24 mouse cellular contexts compared by ENCODE assay signal in genomic region chr5:76416256-76416655, GRCm38 (mm10). TPM values are rescaled to one million over a fixed set of nuclear protein-coding genes. Genes with fewer than 3 reads are reported as not detected.
DNase-seq lines count a peak whose midpoint lies in the region; ATAC-seq and TF ChIP-seq lines count a peak whose summit lies in the region.
"Had no signal": no experiment of that assay in that cellular context is flagged by ENCODE, and none has a peak within 500 bp of the region (broad histone marks: within the 10 kb centered on the region; RNA-seq: fewer than 3 reads in every experiment).

No protein-coding gene starts in this region.

- no peak overlapping the region for H3K27ac ChIP-seq in embryonic facial prominence, embryonic 11.5 days (replicated peaks; ENCODE audit: low read depth, low read length)
- H3K27ac ChIP-seq in embryonic facial prominence, embryonic 10.5 days (replicated peaks), result no peak overlapping the region
- no peak overlapping the region for H3K27ac ChIP-seq in embryonic facial prominence, embryonic 14.5 days (replicated peaks; ENCODE audit: low read depth, low read length)
- H3K27ac ChIP-seq in stomach, postnatal 0 days (replicated peaks), result no peak overlapping the region
- H3K27ac ChIP-seq: embryonic facial prominence, embryonic 12.5 days; embryonic facial prominence, embryonic 15.5 days; forebrain, embryonic 13.5 days; forebrain, embryonic 15.5 days had no signal

- no peak for ATAC-seq in embryonic facial prominence, embryonic 11.5 days (replicated peaks; ENCODE audit: insufficient number of reproducible peaks, low FRiP score, low TSS enrichment, low read depth)
- ATAC-seq in embryonic facial prominence, embryonic 14.5 days (ENCODE audit: low read depth), result no peak
- ATAC-seq in stomach, postnatal 0 days (ENCODE audit: low FRiP score, low TSS enrichment), result no peak
- ATAC-seq: activated CD4-positive, CD25-positive, alpha-beta regulatory T cell, adult 4 months; forebrain, embryonic 13.5 days; forebrain, embryonic 15.5 days; forebrain, postnatal 0 days; Patski had no signal

- H3K4me1 ChIP-seq in embryonic facial prominence, embryonic 11.5 days (ENCODE audit: control insufficient read depth, insufficient read depth, low read length), result no peaks in the 10 kb centered on the region
- H3K4me1 ChIP-seq in embryonic facial prominence, embryonic 10.5 days, result 0 out of 2 replicates have a peak, but pooled peaks cover 2% of the 10 kb centered on the region
- no peaks in the 10 kb centered on the region for H3K4me1 ChIP-seq in embryonic facial prominence, embryonic 14.5 days (ENCODE audit: control insufficient read depth, insufficient read depth, low read length)
- H3K4me1 ChIP-seq in stomach, postnatal 0 days (replicated peaks; ENCODE audit: control insufficient read depth, insufficient read depth), result no peaks in the 10 kb centered on the region
- H3K4me1 ChIP-seq: embryonic facial prominence, embryonic 12.5 days; embryonic facial prominence, embryonic 15.5 days; forebrain, embryonic 13.5 days; forebrain, embryonic 15.5 days had no signal

- no peaks in the 10 kb centered on the region for H3K36me3 ChIP-seq in embryonic facial prominence, embryonic 11.5 days (replicated peaks; ENCODE audit: control insufficient read depth, insufficient read depth, low read depth, low read length)
- no peaks in the 10 kb centered on the region for H3K36me3 ChIP-seq in embryonic facial prominence, embryonic 10.5 days (replicated peaks)
- no peaks in the 10 kb centered on the region for H3K36me3 ChIP-seq in embryonic facial prominence, embryonic 14.5 days (ENCODE audit: control insufficient read depth, insufficient read depth, low read length)
- no peaks in the 10 kb centered on the region for H3K36me3 ChIP-seq in stomach, postnatal 0 days (ENCODE audit: control insufficient read depth, insufficient read depth, low read length)
- H3K36me3 ChIP-seq: embryonic facial prominence, embryonic 12.5 days; embryonic facial prominence, embryonic 15.5 days; forebrain, embryonic 15.5 days had no signal

- no peak overlapping the region for H3K4me3 ChIP-seq in embryonic facial prominence, embryonic 11.5 days (ENCODE audit: low read depth, low read length)
- no peak overlapping the region for H3K4me3 ChIP-seq in embryonic facial prominence, embryonic 10.5 days
- H3K4me3 ChIP-seq in embryonic facial prominence, embryonic 14.5 days (ENCODE audit: low read depth, low read length), result no peak overlapping the region
- no peak overlapping the region for H3K4me3 ChIP-seq in stomach, postnatal 0 days (ENCODE audit: low read depth, low read length)
- H3K4me3 ChIP-seq: embryonic facial prominence, embryonic 12.5 days; embryonic facial prominence, embryonic 15.5 days; forebrain, embryonic 13.5 days; forebrain, embryonic 15.5 days had no signal

- TF ChIP-seq EP300 in stomach, postnatal 0 days (optimal IDR thresholded peaks at IDR 0.05), result no peak

- DNase-seq in embryonic facial prominence, embryonic 11.5 days (ENCODE audit: low spot score), result peak; percentile 3
- no peak for DNase-seq in embryonic facial prominence, embryonic 10.5 days (ENCODE audit: low spot score)
- DNase-seq in 416B (ENCODE audit: low read depth), result peak; percentile 11
- peak; percentile 6 for DNase-seq in embryonic facial prominence, embryonic 14.5 days (ENCODE audit: low spot score)
- no peak for DNase-seq in left cerebral cortex, adult 11 months (ENCODE audit: low spot score)
- DNase-seq in stomach, postnatal 0 days (ENCODE audit: low spot score), result no peak
- no peak for DNase-seq in frontal cortex, postnatal 10 days (ENCODE audit: low spot score in 2 of 2)
- DNase-seq: adrenal gland, adult 8-10 months; adrenal gland, postnatal 14 days; adrenal gland, postnatal 36 days; cerebellum, adult 11-12 months; cerebellum, adult 2 months; cerebellum, adult 9-10 months; cerebellum, postnatal 10 days; cerebellum, postnatal 25 days; forebrain, postnatal 0 days had no signal

- no peak for TF ChIP-seq CTCF in stomach, postnatal 0 days (IDR thresholded peaks at IDR 0.05; ENCODE audit: low read depth)

- no peak overlapping the region for H3K4me2 ChIP-seq in embryonic facial prominence, embryonic 11.5 days (ENCODE audit: low read depth, low read length)
- H3K4me2 ChIP-seq in embryonic facial prominence, embryonic 14.5 days (ENCODE audit: low read depth, low read length), result no peak overlapping the region
- no peak overlapping the region for H3K4me2 ChIP-seq in stomach, postnatal 0 days (replicated peaks; ENCODE audit: low read depth)
- H3K4me2 ChIP-seq: embryonic facial prominence, embryonic 12.5 days; embryonic facial prominence, embryonic 15.5 days; forebrain, embryonic 13.5 days; forebrain, embryonic 15.5 days had no signal

- H3K9me3 ChIP-seq in embryonic facial prominence, embryonic 11.5 days (replicated peaks; ENCODE audit: control insufficient read depth, low read length), result no peaks in the 10 kb centered on the region
- H3K9me3 ChIP-seq in embryonic facial prominence, embryonic 10.5 days, result no peaks in the 10 kb centered on the region
- no peaks in the 10 kb centered on the region for H3K9me3 ChIP-seq in embryonic facial prominence, embryonic 14.5 days (ENCODE audit: control insufficient read depth, low read length)
- no peaks in the 10 kb centered on the region for H3K9me3 ChIP-seq in stomach, postnatal 0 days (ENCODE audit: control insufficient read depth, low read length)
- H3K9me3 ChIP-seq: embryonic facial prominence, embryonic 12.5 days; embryonic facial prominence, embryonic 15.5 days; forebrain, embryonic 13.5 days; forebrain, embryonic 15.5 days had no signal

- H3K9ac ChIP-seq in embryonic facial prominence, embryonic 11.5 days (replicated peaks; ENCODE audit: low read length), result no peak overlapping the region
- no peak overlapping the region for H3K9ac ChIP-seq in embryonic facial prominence, embryonic 14.5 days (ENCODE audit: low read depth, low read length)
- H3K9ac ChIP-seq in stomach, postnatal 0 days (ENCODE audit: low read length), result no peak overlapping the region
- H3K9ac ChIP-seq: embryonic facial prominence, embryonic 12.5 days; embryonic facial prominence, embryonic 15.5 days; forebrain, embryonic 13.5 days; forebrain, embryonic 15.5 days; forebrain, postnatal 0 days had no signal

- 79% methylated on average over 6 of the region's 6 CpGs for WGBS in embryonic facial prominence, embryonic 11.5 days
- WGBS in embryonic facial prominence, embryonic 10.5 days, result 87% methylated on average over 6 of the region's 6 CpGs
- 83% methylated on average over 6 of the region's 6 CpGs for WGBS in embryonic facial prominence, embryonic 14.5 days
- 84% methylated on average over 6 of the region's 6 CpGs for WGBS in stomach, postnatal 0 days

- no peaks in the 10 kb centered on the region for H3K27me3 ChIP-seq in embryonic facial prominence, embryonic 11.5 days (ENCODE audit: control insufficient read depth, insufficient read depth, low read length)
- H3K27me3 ChIP-seq in embryonic facial prominence, embryonic 10.5 days (replicated peaks; ENCODE audit: low read depth, poor library complexity, severe bottlenecking), result no peaks in the 10 kb centered on the region
- H3K27me3 ChIP-seq in embryonic facial prominence, embryonic 14.5 days (replicated peaks; ENCODE audit: control insufficient read depth, insufficient read depth, low read length), result no peaks in the 10 kb centered on the region
- H3K27me3 ChIP-seq in stomach, postnatal 0 days (ENCODE audit: control insufficient read depth, insufficient read depth, low read length), result no peaks in the 10 kb centered on the region
- H3K27me3 ChIP-seq: embryonic facial prominence, embryonic 12.5 days; embryonic facial prominence, embryonic 15.5 days; forebrain, embryonic 13.5 days; forebrain, embryonic 15.5 days; Patski had no signal

RNA-seq across cellular contexts. Expression of gene Nmu, which starts 52.7 kb away (rescaled TPM):
- polyA plus RNA-seq in embryonic facial prominence, embryonic 11.5 days (2014; fragmentation: Nextera tagmentation; extraction: Ambion mirVana), result 0.35 and 0.45 TPM in 2 replicates
- polyA plus RNA-seq in embryonic facial prominence, embryonic 10.5 days (2016; fragmentation: Nextera tagmentation; extraction: Ambion mirVana), result 0.38 and 0.67 TPM in 2 replicates
- polyA plus RNA-seq in embryonic facial prominence, embryonic 14.5 days (2014; fragmentation: Nextera tagmentation; extraction: Ambion mirVana), result not detected in 2 replicates
- polyA plus RNA-seq in stomach, postnatal 0 days (2015; fragmentation: Nextera tagmentation; extraction: Ambion mirVana), result 8.1 and 10.1 TPM in 2 replicates
- polyA plus RNA-seq: activated CD4-positive, CD25-positive, alpha-beta regulatory T cell, adult 4 months; cerebellum, adult 2 months; cortical plate, adult 2 months; forebrain, embryonic 11.5 days; forebrain, embryonic 13.5 days; Patski had no signal

Comparison
In these comparisons a context has a peak if more than half of its experiments do, and no peak if none do; other contexts are left out.
1. DNase-seq: peak in embryonic facial prominence, embryonic 11.5 days (single experiment), 416B (single experiment) and embryonic facial prominence, embryonic 14.5 days (single experiment); none in embryonic facial prominence, embryonic 10.5 days (single experiment), left cerebral cortex, adult 11 months (single experiment), stomach, postnatal 0 days (single experiment) and frontal cortex, postnatal 10 days (0 of 2).